Mouse (Mus musculus) thymus, postnatal 14 days (tissue): Measurements from ENCODE around the gene Ghrh.

Experiments
- DNase-seq: peaks from one replicate; pipeline ENCODE4 v3.0.0; 2021

Ghrh gene

DNA sequence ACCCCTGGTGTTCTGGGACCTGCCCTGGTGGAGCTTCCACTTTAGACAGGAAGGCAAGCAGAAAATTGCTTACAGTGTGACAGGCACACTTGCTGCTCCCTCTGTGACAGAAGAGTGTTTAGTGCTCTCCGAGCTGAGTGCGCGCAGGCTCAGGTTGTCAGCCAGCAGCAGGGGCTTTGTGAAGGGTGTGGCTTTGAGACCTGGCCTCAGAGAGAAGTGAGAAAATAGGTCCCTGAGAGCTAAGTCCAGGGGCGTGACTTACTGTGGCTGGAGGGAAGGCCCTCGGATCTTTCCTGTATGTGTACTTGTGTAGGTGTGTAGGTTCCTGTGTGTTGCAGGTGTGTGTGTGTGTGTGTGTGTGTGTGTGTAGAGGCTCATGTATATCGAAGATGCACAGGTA, 4.0 kb downstream of the Ghrh start:
- DNase-seq = no peak

DNA sequence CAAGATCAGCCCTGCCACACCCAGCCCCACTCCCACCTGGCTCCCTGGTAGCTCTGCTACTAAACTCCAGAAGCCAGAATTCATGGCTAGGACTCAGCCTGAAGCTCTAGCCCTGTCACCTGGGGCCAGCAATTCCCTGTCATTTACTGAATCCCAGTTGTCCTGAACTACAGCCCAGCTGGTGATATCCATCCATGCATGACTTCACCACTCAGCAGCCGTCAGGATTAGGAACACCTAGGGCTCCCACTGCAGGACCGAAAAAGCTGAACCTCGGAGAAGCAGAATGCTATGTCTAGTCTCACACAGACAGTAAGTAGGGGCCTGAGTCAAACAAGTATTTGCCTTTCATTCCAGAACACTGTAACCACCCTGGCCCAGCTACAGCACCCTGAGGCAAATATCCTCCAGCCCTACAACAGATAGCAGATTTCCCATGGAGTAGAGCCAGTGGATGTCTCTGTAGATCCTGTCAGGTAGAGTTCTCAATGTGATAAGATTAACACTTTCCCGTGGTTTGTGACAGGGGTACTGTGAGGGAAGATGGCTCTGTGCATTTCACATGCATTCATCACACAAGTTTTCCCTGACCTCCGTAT, 4.9 kb downstream of the Ghrh start:
- DNase-seq = no peak

DNA sequence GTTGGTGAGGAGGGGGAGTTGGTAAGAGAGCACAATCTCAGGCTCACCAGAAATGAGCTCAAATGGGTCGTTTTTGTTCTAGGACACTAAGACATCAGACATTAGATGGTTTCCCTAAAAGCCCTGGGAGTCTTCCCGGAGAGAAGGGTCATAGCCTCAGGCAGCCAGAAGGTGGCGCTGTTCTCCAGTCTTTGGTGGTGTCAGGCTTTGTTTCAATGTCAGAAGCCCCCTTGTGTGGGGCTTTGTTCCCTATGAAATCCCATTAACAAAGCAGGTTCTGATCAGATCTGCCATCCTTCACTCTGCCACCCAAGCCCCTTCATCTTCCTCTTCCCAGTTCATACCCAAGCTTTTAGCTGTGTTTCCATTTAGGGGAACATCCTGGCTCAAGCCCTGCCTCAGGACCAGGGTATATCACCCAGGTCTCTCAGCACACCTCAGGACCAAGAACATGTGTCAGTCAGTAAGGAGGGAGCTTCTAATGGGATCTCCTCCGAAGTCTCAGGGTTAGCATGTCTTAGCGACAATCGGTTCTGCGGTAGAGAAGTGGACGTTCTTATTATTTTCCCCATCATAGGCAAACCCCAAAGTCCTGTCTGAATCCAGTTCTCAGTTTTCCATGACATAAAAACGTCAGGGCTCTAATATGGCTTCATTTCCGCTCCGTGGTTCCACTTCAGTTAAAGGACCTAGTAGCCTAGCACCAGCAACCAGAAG, 5.6 kb downstream of the Ghrh start:
- DNase-seq = peak; percentile 70

DNA sequence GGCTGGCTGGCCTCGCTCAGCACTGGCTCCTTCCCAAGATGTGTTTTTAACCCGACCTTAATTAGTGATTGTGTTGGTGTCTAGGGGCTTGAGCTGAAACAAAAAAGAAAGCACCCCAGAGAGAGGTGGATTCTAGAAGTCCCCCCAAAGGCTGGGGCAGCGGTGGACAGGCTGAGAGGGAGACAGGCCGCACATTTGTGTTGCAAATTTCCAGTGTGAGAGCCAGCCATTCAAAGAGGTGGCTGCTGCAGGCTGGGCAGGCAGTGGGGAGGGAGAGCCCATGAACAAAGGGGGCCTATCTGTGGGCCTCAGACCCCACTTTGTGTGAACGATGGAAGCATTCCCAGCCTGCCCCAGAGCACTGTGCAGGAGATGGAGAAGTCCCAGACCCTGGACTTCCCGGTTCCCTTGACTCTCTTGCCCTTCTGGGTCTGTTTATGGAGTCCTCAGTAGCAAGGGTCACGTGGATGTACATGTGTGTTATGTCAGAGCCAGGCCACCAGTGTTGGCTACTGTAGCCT, 7.0 kb downstream of the Ghrh start:
- DNase-seq = no peak

DNA sequence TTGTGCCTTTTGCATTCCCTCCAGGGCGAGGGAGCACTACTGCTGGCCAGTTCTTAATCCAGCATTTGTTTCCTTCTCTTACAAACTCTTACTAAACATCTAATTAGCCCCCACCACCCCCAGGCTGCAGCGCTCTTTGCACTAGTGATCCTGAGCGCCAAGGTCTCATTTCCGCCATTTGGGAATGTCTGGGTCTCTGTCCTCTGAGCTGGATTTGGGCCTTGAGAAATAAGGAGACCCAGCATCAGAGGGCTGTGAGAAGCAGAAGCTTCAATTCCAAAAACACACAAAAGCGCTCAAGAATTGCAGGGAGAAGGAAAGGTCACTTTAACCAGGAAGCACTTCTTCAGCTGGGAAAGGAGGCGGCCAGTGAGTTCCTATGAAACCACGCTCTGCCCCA, 7.8 kb downstream of the Ghrh start:
- DNase-seq = no peak

DNA sequence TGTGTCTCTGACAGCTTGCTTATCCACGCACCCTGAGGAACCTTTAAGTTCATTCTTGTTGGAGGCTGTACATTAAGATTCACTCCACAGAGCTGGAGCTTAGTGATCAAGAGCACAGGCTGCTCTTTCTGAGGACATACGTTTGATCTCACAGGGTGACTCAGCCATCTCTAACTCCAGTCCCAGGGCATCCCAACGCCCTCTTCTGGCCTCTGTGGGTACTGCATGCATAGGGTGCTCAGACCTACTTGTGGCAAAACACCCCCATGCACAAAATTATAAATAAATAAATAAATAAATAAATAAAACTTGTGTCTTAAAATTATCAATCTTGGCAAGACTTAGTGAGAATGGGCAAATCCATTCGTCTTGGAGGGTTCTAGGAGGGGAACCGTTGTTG, 8.6 kb downstream of the Ghrh start:
- DNase-seq = peak; percentile 63

DNA sequence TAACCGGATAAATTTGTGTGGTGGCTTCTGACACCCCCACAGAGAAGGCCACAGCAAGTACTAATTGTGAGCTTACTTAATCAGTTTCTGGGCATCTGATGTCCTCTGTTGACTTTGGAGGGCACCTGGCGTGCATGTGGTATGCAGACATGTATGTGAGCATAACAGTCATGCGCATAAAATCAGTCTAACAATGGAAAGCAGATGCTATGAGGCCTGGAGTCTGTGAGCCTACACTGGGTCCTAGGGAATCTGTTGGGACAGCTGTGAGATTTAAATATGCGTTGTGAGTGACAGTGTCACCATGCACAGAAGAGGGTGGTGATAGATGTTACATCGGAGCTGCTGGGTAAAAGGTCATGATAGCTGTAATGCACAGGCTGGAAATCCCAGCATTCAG, 15.2 kb downstream of the Ghrh start:
- no peak for DNase-seq

DNA sequence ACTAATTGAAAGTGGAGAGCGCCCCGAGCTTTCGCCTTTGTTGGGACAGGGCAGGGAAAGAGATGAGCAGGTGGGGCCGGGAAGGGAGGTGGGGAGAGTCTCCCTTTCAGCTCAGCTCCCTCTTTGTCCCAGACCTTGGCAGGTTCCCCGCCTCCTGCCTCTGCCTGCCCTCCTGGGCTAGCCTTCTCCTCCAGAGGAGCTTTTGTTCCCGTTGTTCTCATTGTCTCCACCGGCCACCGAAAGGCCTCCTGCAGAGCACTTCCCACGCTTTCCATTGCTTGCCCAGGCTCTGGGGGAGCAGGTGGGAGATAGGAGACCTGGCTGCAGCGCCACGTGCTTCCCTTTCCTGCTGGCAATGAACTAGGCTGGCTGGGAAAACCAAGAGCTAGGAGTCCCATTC, 18.7 kb downstream of the Ghrh start:
- no peak for DNase-seq

DNA sequence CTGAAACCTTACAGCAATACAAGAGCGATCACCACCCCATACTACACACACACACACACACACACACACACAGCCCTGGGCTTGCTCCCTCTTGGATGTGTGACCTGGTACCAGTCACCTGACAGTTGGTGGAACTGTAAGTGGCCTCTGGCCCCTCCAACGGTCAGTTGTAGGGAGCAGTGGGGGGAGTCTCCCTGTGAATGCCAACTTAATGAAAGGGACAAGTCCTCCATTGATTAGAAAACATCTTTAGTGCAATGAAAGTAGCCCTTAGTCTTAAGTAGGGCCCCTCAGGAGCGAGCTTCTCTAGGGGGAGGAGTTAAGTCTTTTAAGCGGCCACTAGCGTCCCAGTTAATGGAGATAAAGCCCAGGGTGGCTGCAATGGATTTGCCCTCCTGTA, 19.2 kb downstream of the Ghrh start:
- DNase-seq = no peak

DNA sequence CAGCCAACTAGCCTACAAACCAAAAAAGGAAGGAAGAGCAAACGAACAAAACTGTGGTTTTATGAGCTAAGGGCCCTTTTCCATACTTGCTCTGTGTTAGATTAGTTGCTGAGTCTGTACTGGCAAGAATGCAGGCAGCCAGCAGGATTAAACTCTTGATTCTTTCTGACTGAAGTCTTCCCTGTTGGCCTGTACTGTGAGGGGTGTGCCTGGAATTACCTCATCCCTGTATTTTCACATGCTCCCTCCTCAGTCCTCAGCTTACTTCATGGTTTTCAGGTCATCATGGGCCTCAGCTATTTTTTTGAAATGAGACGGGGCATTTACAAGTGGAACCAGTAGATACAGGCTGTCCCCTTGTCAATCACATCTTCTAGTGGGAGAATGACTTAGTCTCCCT, 22.1 kb downstream of the Ghrh start:
- DNase-seq = no peak

DNA sequence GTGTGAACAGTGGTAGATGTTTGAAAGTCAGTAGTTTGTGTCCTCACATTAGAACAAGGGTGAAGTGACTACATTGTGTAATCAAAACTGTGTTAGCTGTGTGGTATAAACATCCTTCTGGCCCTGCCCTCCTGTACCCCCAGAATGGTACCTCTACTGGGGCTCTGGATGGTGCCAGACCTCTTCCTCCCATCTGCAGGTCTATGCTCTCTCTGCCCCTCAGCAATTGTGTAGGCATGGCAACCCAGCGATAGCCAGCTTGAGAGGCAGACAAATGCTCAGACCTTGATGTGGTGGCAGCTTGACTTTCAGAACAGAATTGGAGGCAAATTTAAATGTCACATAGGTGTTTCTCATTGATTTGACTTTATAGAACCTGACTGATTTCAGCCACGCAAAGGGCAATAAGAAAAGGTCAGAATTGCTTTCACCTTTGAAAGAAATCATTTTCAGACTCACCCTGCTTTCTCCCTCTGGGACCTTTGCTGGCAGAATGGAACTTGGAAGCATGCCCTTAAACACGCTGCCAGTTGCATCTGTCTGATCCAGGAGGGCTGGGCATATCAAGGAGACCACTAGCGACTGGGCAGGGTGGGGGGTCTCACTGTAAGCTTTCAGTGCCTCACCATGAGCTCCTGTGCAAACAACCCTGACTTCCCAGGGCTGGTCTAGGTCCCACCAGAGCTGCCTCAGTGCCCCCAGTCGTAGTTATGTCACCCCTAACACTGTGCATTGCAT, 25.1 kb downstream of the Ghrh start:
- no peak for DNase-seq

DNA sequence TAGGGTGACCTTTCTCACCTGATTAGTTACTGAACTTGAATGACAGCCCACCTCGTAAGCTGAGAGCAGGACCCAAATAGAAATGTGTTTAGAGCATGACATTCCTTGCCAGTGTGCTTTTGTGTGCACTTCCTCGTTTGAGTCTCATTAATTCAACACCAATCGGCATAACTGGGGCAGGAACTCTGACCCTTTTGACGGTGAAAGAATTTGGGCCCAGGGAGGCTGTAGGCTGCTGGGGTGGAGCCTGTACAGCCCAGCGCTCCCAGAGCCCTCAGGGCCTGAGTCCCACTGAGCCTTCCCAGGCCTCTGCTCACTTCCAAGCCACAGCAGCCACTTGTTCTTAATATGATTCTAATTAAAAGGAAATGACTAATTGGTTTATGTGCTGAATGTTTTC, 26.4 kb downstream of the Ghrh start:
- no peak for DNase-seq

DNA sequence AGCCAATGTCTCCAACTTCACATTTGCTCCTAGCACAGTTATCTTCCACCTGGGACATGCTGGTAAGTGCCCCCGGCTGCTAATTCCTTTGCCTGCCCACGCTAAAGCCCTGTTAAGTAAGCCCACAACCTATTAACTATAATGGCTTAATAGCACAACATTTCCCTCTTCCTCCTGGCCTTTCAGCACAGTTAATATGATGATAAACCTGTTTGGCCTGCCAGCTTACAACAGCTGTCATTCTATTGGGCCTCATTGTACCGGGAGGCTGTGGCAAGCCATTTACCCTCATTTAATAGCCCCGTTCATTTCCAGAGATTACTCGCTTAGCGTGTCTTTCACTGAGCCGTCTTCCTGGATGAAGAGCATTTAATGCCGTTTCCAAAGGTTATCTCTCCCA, 27.2 kb downstream of the Ghrh start:
- no peak for DNase-seq

DNA sequence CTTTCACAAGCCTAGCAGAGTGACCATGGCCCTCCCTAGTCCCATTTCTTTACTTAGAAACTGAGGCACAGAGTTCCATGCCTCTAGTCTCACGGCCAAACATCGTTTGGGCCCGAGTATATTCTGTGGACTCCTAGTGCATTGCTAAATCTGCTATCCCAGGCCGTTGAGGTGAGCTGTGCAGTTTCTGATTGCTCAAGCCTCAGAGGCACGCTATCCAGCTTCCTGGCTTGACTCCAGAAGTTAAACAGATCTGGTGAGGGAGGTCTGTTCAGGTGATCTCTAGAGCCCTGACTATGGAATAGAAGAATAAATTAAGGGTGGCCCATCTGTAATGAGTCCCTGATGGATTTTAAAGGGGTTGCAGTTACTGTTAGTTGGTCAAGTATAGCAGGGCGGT, 30.1 kb downstream of the Ghrh start:
- DNase-seq = no peak

DNA sequence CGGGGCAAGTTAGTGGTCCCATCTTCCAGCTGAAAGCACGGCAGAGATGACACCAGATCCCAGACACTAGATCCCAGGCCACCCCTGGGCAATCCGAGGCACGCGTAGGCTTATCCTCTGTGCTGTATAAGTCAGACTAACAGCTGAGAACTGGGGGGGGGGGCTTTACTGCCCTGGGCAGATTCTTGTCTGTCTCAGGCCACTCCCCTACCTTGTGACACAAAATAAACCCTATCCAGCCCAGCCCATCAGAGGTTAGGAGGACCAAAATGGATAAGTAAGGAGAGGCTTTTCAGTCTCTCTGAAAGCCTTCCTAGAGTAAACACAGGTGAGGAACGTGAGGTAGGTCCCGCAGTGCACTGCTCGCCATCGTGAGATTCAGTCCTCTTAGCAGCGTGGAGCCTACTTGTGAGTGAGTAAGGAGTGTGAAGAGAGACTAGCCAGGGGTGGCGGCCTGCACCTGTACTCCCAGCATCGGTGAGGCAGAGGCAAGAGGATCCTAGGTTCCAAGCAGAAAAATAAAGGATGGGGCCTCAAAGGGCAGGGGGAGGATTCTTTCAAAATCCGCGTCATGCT, 30.9 kb downstream of the Ghrh start:
- no peak for DNase-seq

DNA sequence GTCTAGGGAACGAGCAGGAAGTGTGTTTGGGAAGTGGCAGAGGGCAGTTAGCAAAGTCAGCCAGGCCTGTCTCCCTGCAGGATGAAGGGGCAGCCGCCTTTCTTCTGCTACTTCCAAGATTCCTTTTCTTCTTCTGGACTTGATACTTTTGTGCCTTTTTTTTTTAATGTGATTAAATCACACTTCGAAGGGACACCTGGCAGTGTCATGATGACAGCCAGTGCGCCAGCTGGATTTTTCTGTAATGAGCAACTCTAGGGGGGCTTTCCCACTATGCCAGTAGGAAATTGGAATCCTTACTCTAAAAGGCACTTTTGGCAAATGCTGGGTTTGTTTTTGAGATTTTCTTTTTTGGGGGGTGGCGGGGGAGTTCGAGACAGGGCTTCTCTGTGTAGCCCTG, 31.8 kb downstream of the Ghrh start:
- DNase-seq = no peak

DNA sequence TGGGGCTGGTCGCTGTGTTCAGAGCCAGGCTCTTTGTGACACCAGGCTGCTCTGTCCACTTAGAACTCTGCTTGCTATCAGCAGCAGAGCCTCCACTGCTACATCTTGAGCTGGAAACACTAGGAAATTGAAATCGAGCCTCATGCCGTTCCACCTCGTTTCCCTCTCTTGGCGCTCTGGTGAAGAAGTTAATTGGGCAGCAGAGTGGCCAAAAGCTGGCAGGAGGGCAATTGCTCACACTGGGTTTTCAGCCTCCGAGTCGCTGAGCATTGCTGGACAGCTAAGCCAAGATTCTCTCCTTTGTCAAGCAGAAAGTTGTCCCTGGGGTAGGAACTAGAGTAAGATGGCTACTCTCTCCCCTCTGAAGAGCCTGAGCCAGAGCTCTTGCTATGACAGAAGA, 33.0 kb downstream of the Ghrh start:
- no peak for DNase-seq

DNA sequence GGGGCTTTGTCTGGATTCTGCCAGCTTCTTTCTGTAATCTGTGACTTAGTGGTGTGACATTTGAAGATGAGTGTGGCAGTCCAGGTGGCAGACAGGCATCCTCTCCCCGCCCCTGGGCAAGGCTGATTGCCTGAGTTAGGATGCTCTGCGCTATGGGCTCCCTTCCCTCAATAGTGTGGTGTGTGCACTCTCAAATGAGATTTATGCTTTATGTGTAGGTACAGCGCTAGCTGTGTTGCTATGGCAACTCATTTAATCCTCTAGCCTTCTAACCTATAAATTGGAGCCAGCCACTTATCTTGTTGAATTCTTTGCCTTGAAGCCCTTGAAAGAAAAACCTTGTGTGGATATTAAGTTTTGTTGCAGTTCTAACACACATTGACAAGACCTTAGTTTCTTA, 33.6 kb downstream of the Ghrh start:
- DNase-seq = no peak

DNA sequence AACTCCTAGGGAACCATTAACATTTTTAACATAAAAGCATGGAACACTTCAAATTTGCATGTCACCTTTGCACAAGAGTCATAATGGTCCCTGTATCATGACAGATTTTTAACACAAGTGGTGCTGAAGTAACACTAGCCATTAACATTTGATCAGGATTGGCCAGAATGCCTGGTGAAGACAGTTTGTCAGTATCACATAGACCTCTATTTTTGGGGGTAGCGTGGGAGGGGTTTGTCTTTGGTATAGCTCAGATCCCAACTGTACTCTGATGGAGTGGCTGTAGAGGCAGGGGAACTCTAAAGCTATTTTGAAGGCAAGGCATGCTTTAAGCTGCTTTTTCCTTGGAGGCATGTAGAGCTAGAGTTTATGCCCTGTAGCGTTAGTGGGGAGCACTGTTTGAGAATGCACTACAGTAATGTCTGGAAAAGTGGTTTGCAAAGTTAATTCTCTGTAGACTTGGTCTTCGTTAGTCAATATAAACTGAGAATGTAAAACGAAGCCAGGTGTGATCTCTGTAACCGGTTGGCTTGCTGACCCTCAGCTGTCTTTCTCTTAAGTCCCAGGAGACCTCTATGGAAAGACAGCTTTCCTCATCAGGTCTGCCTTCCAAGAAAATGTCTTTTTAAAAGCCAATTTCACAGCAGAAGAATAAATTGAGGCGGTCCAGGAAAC, 36.2 kb downstream of the Ghrh start:
- no peak for DNase-seq

DNA sequence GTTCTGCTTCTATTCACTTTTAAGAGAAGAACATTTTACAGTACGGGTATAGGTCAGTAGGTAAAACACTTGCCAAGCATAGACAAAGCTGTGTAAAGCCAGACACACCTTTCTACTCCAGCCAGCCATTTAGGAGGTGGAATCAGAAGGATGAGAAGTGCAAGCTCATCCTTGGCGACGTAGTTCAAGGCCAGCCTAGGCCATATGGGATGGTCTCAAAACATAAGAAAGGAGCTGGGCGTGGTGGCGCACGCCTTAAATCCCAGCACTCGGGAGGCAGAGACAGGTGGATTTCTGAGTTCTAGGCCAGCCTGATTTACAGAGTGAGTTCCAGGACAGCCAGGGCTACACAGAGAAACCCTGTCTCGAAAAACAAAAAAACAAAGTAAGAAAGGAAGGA, 37.7 kb downstream of the Ghrh start:
- no peak for DNase-seq

DNA sequence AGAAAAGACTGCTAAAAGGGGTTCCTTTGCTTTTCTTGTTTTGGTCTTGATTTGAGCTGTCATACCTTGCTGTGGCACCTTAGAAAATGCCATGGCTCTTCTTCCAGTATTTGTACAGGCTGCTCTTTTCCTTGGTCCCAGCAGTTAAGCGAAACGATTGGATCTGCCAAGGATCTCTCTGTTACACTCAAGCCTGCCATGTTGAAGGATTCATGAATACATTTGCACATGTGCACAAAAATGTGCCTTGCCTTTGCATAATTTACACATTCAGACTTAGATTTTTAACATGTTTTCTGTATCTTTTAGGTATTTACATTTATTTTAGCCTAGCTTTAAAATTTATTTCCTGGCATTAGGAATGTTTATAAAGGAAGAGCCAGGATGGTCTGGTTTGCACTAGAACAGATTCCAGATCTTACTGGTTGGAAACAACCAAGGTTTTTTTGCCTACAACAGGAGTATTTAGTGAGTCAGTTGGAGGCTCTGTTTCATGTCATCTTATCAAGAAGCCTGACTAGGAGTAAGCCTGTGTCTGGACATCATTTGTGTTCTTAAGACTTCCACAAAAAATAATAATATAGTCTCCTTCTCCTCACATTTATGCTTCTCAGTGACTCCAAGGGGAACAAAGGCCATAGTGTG, 38.9 kb downstream of the Ghrh start:
- no peak for DNase-seq

DNA sequence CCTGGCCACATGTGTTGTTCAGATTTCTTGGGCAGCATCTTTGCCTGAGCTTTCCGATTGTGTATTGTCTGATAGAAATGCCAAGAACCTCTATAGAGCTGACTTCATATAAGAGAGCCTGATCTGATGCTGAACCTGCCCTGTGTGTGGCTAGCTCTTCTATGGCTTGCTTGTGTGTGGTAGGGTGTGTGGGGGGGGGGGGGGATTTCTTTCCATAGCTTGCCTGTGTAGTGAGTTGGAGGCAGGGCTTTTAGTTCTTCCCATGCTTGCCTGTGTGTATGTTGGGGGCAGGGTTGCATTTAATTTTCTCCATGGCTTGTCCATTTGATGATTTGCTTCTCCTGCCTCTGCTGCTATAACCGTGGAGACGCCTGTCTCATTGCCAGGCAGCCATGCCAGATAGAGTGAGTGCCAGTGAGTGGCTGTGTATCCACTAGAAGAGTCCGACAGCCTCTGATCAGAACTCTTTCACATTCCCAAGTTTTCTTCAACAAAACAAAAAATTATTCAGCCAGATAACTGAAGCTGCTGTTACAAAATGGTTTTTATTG, 39.5 kb downstream of the Ghrh start:
- DNase-seq = no peak
